Mouse (Mus musculus) central nervous system, embryonic 18 days (tissue): ENCODE results near the gene Pik3c2g. TPM values are rescaled to one million over a fixed set of nuclear protein-coding genes. Genes with fewer than 3 reads are reported as not detected.

Experiments
- polyA plus RNA-seq: library from polyadenylated mRNA; depleted of rRNA; stranded (reverse); fragments of >200 nt; gene quantifications from 2 replicates; pipeline ENCODE4 v1.2.3, GENCODE M21; 2012; rRNA removed

Pik3c2g gene
- 0.14 and 0.20 TPM in 2 replicates for polyA plus RNA-seq

DNA sequence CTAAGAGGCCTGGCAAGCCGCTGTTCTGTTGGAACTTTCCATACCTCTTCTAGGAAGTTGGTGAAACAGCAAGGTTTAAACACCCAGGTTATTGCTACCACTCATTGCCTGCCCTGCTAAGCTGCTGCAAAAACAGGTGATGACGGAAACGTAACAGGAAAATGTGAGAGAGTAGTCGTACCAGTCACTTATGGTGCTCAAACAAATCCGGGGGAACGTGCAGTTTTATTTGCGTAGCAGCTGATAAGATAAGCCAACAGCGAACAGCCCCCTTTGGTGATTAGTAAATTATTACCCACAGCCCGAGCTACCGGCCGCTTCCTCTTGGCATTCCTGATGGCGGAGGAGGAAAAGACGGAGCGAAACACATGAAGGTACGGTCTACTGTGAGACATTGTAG lies at the start of gene Pik3c2g:
Pik3c2g (plus strand) TSS at position 330 of the 400 bp plus-strand sequence.

Other genes with a start within 250 kb of the Pik3c2g start
- not detected in 2 replicates for gene Rergl, start 85.2 kb upstream of the Pik3c2g start, polyA plus RNA-seq